Mouse (Mus musculus): ENCODE data around the gene Dennd1a. TPM values are rescaled to one million over a fixed set of nuclear protein-coding genes. Genes with fewer than 3 reads are reported as not detected.

Dennd1a gene
- polyA plus RNA-seq, 1 experiment from 2014 or later: 9.6 TPM

- WGBS: 30% methylated on average over 7 of the region's 7 CpGs
- peaks cover 7% of the 10 kb centered on the region; the same call in 1 of the 2 replicates for H3K4me1 ChIP-seq (ENCODE audit: control insufficient read depth, insufficient read depth, low read length)
- ATAC-seq: no peak
- no peak overlapping the region for H3K4me2 ChIP-seq (ENCODE audit: low read depth, low read length)
- H3K36me3 ChIP-seq (ENCODE audit: control insufficient read depth, insufficient read depth, low read length): no peaks in the 10 kb centered on the region
- H3K27ac ChIP-seq (ENCODE audit: low read length): no peak overlapping the region
- H3K4me3 ChIP-seq (ENCODE audit: low read length): no peak overlapping the region
- no peaks in the 10 kb centered on the region for H3K9me3 ChIP-seq (ENCODE audit: control insufficient read depth, low read length)
- H3K9ac ChIP-seq (ENCODE audit: low read depth, low read length): no peak overlapping the region
- no peaks in the 10 kb centered on the region for H3K27me3 ChIP-seq (replicated peaks; ENCODE audit: control insufficient read depth, insufficient read depth, low read length)
These were observed 445.0 kb downstream of the Dennd1a start for GRCm38 (mm10) chr2:37842151-37842569.

GRCm38 (mm10) chr2:37839922-37840321 is 447.3 kb downstream of the Dennd1a start:
- Histone ChIP-seq H3K27ac (ENCODE audit: low read length) (no peak overlapping the region), H3K27me3 (replicated peaks; ENCODE audit: control insufficient read depth, insufficient read depth, low read length) (no peaks in the 10 kb centered on the region), H3K4me1 (ENCODE audit: control insufficient read depth, insufficient read depth, low read length) (peaks cover 7% of the 10 kb centered on the region; the same call in 1 of the 2 replicates), H3K9me3 (ENCODE audit: control insufficient read depth, low read length) (no peaks in the 10 kb centered on the region), H3K4me2 (ENCODE audit: low read depth, low read length) (no peak overlapping the region), H3K9ac (ENCODE audit: low read depth, low read length) (no peak overlapping the region), H3K4me3 (ENCODE audit: low read length) (no peak overlapping the region), H3K36me3 (ENCODE audit: control insufficient read depth, insufficient read depth, low read length) (no peaks in the 10 kb centered on the region)
- no peak for ATAC-seq

GRCm38 (mm10) chr2:37838202-37838984 is 448.8 kb downstream of the Dennd1a start:
- 63% methylated on average over 7 of the region's 7 CpGs for WGBS
- Histone ChIP-seq H3K27ac (ENCODE audit: low read length) (peak overlapping the region; percentile 47), H3K4me3 (ENCODE audit: low read length) (no peak overlapping the region), H3K4me1 (ENCODE audit: control insufficient read depth, insufficient read depth, low read length) (peaks cover 7% of the 10 kb centered on the region; the same call in 1 of the 2 replicates), H3K9me3 (ENCODE audit: control insufficient read depth, low read length) (no peaks in the 10 kb centered on the region), H3K27me3 (replicated peaks; ENCODE audit: control insufficient read depth, insufficient read depth, low read length) (no peaks in the 10 kb centered on the region), H3K9ac (ENCODE audit: low read depth, low read length) (no peak overlapping the region), H3K36me3 (ENCODE audit: control insufficient read depth, insufficient read depth, low read length) (no peaks in the 10 kb centered on the region), H3K4me2 (ENCODE audit: low read depth, low read length) (no peak overlapping the region)
- ATAC-seq: peak; percentile 88

DNA sequence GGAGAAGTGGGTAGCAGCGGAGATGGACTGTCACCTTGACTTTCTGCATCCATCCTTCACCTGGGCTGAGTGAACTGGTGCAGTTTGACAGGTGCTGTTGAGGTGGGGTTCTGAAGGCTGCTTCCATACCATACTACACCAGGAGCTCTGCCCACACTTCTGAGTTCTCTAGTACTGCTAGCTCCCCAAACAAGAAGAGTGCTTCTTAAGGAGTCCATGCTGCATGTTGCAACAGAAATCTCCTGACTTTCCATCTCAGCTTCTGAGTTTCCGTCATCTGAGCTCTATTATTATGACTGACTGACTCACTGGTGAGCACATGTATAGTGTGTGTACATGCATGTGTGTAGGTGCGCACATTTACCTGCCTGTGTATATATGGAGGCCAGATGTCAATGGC is 449.6 kb downstream of the Dennd1a start:
- Histone ChIP-seq H3K27me3 (replicated peaks; ENCODE audit: control insufficient read depth, insufficient read depth, low read length) (no peaks in the 10 kb centered on the region), H3K4me1 (ENCODE audit: control insufficient read depth, insufficient read depth, low read length) (peaks cover 5% of the 10 kb centered on the region; the same call in 1 of the 2 replicates), H3K27ac (ENCODE audit: low read length) (0 out of 2 replicates have a peak overlapping the region, but pooled peaks have one; percentile 8), H3K9ac (ENCODE audit: low read depth, low read length) (no peak overlapping the region), H3K36me3 (ENCODE audit: control insufficient read depth, insufficient read depth, low read length) (no peaks in the 10 kb centered on the region), H3K4me2 (ENCODE audit: low read depth, low read length) (no peak overlapping the region), H3K4me3 (ENCODE audit: low read length) (no peak overlapping the region), H3K9me3 (ENCODE audit: control insufficient read depth, low read length) (no peaks in the 10 kb centered on the region)
- WGBS: 96% methylated on average over 3 of the region's 3 CpGs
- no peak for ATAC-seq

GRCm38 (mm10) chr2:37836926-37837325 is 450.3 kb downstream of the Dennd1a start:
- no peak overlapping the region for H3K27ac ChIP-seq (ENCODE audit: low read length)
- H3K27me3 ChIP-seq (replicated peaks; ENCODE audit: control insufficient read depth, insufficient read depth, low read length): no peaks in the 10 kb centered on the region
- WGBS: 91% methylated on average over 3 of the region's 3 CpGs
- H3K4me3 ChIP-seq (ENCODE audit: low read length): no peak overlapping the region
- 0 out of 2 replicates have a peak, but pooled peaks cover 4% of the 10 kb centered on the region for H3K4me1 ChIP-seq (ENCODE audit: control insufficient read depth, insufficient read depth, low read length)
- no peaks in the 10 kb centered on the region for H3K36me3 ChIP-seq (ENCODE audit: control insufficient read depth, insufficient read depth, low read length)
- no peaks in the 10 kb centered on the region for H3K9me3 ChIP-seq (ENCODE audit: control insufficient read depth, low read length)
- H3K9ac ChIP-seq (ENCODE audit: low read depth, low read length): no peak overlapping the region
- no peak overlapping the region for H3K4me2 ChIP-seq (ENCODE audit: low read depth, low read length)
- ATAC-seq: no peak

GRCm38 (mm10) chr2:37832253-37832652 is 454.9 kb downstream of the Dennd1a start:
- no peak for ATAC-seq
- H3K36me3 ChIP-seq (ENCODE audit: control insufficient read depth, insufficient read depth, low read length): no peaks in the 10 kb centered on the region
- 71% methylated on average over 10 of the region's 10 CpGs for WGBS
- no peaks in the 10 kb centered on the region for H3K27me3 ChIP-seq (replicated peaks; ENCODE audit: control insufficient read depth, insufficient read depth, low read length)
- no peaks in the 10 kb centered on the region for H3K9me3 ChIP-seq (ENCODE audit: control insufficient read depth, low read length)
- no peak overlapping the region for H3K4me3 ChIP-seq (ENCODE audit: low read length)
- H3K4me2 ChIP-seq (ENCODE audit: low read depth, low read length): no peak overlapping the region
- no peaks in the 10 kb centered on the region for H3K4me1 ChIP-seq (ENCODE audit: control insufficient read depth, insufficient read depth, low read length)
- no peak overlapping the region for H3K27ac ChIP-seq (ENCODE audit: low read length)
- no peak overlapping the region for H3K9ac ChIP-seq (ENCODE audit: low read depth, low read length)

DNA sequence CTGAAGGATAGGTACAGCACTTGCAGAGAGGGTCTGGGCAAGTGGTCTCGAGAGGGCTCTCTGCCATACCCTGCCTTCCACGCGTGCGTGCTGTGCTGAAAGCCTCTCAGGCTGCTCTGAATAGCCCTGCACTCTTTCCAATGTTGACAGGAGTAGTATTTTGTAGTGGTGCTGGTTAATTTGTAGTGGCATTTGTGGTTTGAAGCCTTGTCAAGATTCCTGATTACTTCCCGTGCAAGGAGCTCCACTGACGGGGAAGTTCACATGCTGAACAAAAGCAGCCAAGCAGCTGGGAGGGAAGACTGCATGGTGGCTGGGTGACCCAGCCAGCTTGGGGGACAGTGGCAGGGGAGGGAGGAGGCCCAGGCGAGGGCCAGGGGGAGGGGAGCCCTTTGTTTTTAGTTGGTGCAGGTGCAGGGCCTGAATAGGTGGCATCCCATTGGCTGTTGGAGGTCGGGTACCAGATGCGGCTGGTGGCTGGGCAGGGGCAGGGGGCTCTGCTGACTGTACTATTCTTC is 457.4 kb downstream of the Dennd1a start:
- 59% methylated on average over 9 of the region's 9 CpGs for WGBS
- no peaks in the 10 kb centered on the region for H3K9me3 ChIP-seq (ENCODE audit: control insufficient read depth, low read length)
- ATAC-seq: no peak
- no peak overlapping the region for H3K4me2 ChIP-seq (ENCODE audit: low read depth, low read length)
- H3K9ac ChIP-seq (ENCODE audit: low read depth, low read length): no peak overlapping the region
- no peak overlapping the region for H3K4me3 ChIP-seq (ENCODE audit: low read length)
- no peaks in the 10 kb centered on the region for H3K4me1 ChIP-seq (ENCODE audit: control insufficient read depth, insufficient read depth, low read length)
- no peak overlapping the region for H3K27ac ChIP-seq (ENCODE audit: low read length)
- no peaks in the 10 kb centered on the region for H3K36me3 ChIP-seq (ENCODE audit: control insufficient read depth, insufficient read depth, low read length)
- H3K27me3 ChIP-seq (replicated peaks; ENCODE audit: control insufficient read depth, insufficient read depth, low read length): no peaks in the 10 kb centered on the region

DNA sequence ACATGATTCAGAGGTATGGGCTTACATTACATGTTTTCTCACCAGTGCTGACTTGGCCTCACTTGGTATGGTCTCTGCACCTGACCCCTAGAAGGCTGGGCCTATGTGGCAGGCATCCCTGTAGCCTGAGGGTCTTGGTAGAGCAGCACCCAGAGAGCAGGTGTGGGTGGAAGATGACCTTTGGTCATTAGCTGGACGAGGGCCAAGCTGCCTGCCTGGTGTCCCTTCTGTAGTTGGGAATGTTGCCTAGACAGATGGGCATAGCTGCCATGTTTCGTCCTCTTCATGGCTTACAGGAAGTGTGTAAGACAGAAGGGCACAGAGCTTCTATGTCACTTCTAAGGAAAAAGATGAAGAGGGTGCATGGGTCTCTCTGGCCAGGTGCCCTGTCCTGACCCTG is 463.4 kb downstream of the Dennd1a start:
- Histone ChIP-seq H3K4me3 (ENCODE audit: low read length) (no peak overlapping the region), H3K36me3 (ENCODE audit: control insufficient read depth, insufficient read depth, low read length) (no peaks in the 10 kb centered on the region), H3K4me1 (ENCODE audit: control insufficient read depth, insufficient read depth, low read length) (no peaks in the 10 kb centered on the region)

GRCm38 (mm10) chr2:37822122-37822521 is 465.1 kb downstream of the Dennd1a start:
- no peaks in the 10 kb centered on the region for H3K9me3 ChIP-seq (ENCODE audit: control insufficient read depth, low read length)
- ATAC-seq: no peak
- no peaks in the 10 kb centered on the region for H3K36me3 ChIP-seq (ENCODE audit: control insufficient read depth, insufficient read depth, low read length)
- H3K4me1 ChIP-seq (ENCODE audit: control insufficient read depth, insufficient read depth, low read length): no peaks in the 10 kb centered on the region
- WGBS: 74% methylated on average over 5 of the region's 5 CpGs
- no peak overlapping the region for H3K27ac ChIP-seq (ENCODE audit: low read length)
- no peak overlapping the region for H3K4me2 ChIP-seq (ENCODE audit: low read depth, low read length)
- H3K27me3 ChIP-seq (replicated peaks; ENCODE audit: control insufficient read depth, insufficient read depth, low read length): no peaks in the 10 kb centered on the region
- H3K9ac ChIP-seq (ENCODE audit: low read depth, low read length): no peak overlapping the region
- no peak overlapping the region for H3K4me3 ChIP-seq (ENCODE audit: low read length)

More for the DNA sequence above, 463.4 kb downstream of the Dennd1a start:
- Histone ChIP-seq H3K9me3 (ENCODE audit: control insufficient read depth, low read length) (no peaks in the 10 kb centered on the region), H3K9ac (ENCODE audit: low read depth, low read length) (no peak overlapping the region), H3K27ac (ENCODE audit: low read length) (no peak overlapping the region), H3K4me2 (ENCODE audit: low read depth, low read length) (no peak overlapping the region), H3K27me3 (replicated peaks; ENCODE audit: control insufficient read depth, insufficient read depth, low read length) (no peaks in the 10 kb centered on the region)
- no peak for ATAC-seq
- WGBS: 87% methylated on average over 2 of the region's 2 CpGs

Data from intestine, embryonic 16.5 days (tissue).